Comparison of ENCODE assay signal across 33 mouse cellular contexts in the genomic region with DNA sequence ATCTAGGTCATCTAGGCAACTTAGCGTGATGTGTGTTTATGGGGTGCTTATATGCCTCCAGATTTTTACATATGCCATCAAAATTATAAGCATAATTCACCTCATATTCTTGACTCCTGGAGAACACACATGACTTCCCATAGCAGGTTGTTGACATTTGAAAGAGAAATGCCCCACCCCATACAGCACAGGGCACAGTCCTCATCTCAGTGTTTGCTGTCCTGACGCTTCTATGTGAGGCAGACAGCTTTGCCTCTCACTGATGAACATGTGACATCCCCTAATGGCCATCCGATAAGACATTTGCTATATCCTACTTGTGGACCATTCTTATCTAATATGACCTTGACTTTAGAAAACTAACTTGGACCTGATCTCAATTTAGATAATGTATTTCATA.
"Had no signal": no experiment of that assay in that cellular context is flagged by ENCODE, and none has a peak within 500 bp of the region (broad histone marks: within the 10 kb centered on the region; RNA-seq: fewer than 3 reads in every experiment).

No protein-coding gene starts in this region.

- H3K27ac ChIP-seq: heart, embryonic 10.5 days; heart, embryonic 13.5 days; heart, embryonic 15.5 days; hindbrain, embryonic 10.5 days; hindbrain, embryonic 12.5 days; hindbrain, embryonic 13.5 days; hindbrain, embryonic 14.5 days; hindbrain, embryonic 15.5 days; hindbrain, postnatal 0 days; kidney, embryonic 15.5 days; kidney, postnatal 0 days; layer of hippocampus, adult 2 months; left cerebral cortex, adult 2 months had no signal

- H3K4me1 ChIP-seq: heart, embryonic 15.5 days; hindbrain, embryonic 10.5 days; hindbrain, embryonic 12.5 days; hindbrain, embryonic 13.5 days; hindbrain, embryonic 15.5 days; kidney, embryonic 15.5 days had no signal

- H3K9me3 ChIP-seq: heart, embryonic 10.5 days; heart, embryonic 15.5 days; hindbrain, embryonic 12.5 days; hindbrain, embryonic 15.5 days; kidney, embryonic 15.5 days had no signal

- H3K4me3 ChIP-seq: heart, embryonic 10.5 days; heart, embryonic 12.5 days; heart, embryonic 13.5 days; heart, embryonic 15.5 days; hindbrain, embryonic 10.5 days; hindbrain, embryonic 12.5 days; hindbrain, embryonic 13.5 days; hindbrain, embryonic 15.5 days; kidney, embryonic 15.5 days; layer of hippocampus, adult 2 months; left cerebral cortex, adult 2 months had no signal

- H3K9ac ChIP-seq: heart, embryonic 12.5 days; heart, embryonic 13.5 days; heart, embryonic 15.5 days; hindbrain, embryonic 12.5 days; hindbrain, embryonic 13.5 days; hindbrain, embryonic 14.5 days; hindbrain, embryonic 15.5 days; kidney, embryonic 15.5 days had no signal

- H3K4me2 ChIP-seq: heart, embryonic 11.5 days; heart, embryonic 12.5 days; heart, embryonic 13.5 days; heart, embryonic 15.5 days; hindbrain, embryonic 12.5 days; hindbrain, embryonic 13.5 days; hindbrain, embryonic 14.5 days; hindbrain, embryonic 15.5 days; kidney, embryonic 15.5 days had no signal

- DNase-seq: heart, postnatal 10 days; heart, postnatal 14 days; heart, postnatal 36 days; heart, postnatal 4 days; kidney, adult 11 months; kidney, adult 18-20 months; kidney, adult 2 months; kidney, adult 8-10 months; kidney, adult 9 months; kidney, postnatal 10 days; kidney, postnatal 14 days; kidney, postnatal 25 days; kidney, postnatal 36 days; kidney, postnatal 4 days; layer of hippocampus, adult 9-11 months; layer of hippocampus, postnatal 36 days had no signal

- H3K27me3 ChIP-seq: heart, embryonic 12.5 days; heart, embryonic 13.5 days; heart, embryonic 15.5 days; hindbrain, embryonic 12.5 days; hindbrain, embryonic 13.5 days; hindbrain, embryonic 15.5 days; kidney, embryonic 15.5 days had no signal

- ATAC-seq: hindbrain, embryonic 16.5 days; hindbrain, postnatal 0 days; inflammation-experienced regulatory T-cells, adult 6 months had no signal
